Mouse (Mus musculus) small intestine, adult 2 months (tissue): ENCODE measurements around the gene Hjurp. TPM values are rescaled to one million over a fixed set of nuclear protein-coding genes. Genes with fewer than 3 reads are reported as not detected.

Experiments
- H3K27ac ChIP-seq: fragments of 200-500 bp; 2 replicates; pipeline ENCODE4 v1.5.1; 2012; ENCODE audit warnings: low read depth, low read length, control low read depth, inconsistent platforms; ENCODE audit not compliant: insufficient read depth
- H3K27me3 ChIP-seq: fragments of 200-500 bp; 2 replicates; pipeline ENCODE4 v1.6.1; 2012; ENCODE audit warnings: mild to moderate bottlenecking, moderate library complexity, low read length, inconsistent platforms; ENCODE audit not compliant: control insufficient read depth, insufficient read depth
- H3K36me3 ChIP-seq: fragments of 200-500 bp; 2 replicates; pipeline ENCODE4 v1.6.1; 2012; ENCODE audit warnings: mild to moderate bottlenecking, low read length, control low read depth, inconsistent platforms; ENCODE audit not compliant: control insufficient read depth, insufficient read depth
- H3K4me1 ChIP-seq: fragments of 200-500 bp; 2 replicates; pipeline ENCODE4 v1.6.1; 2012; ENCODE audit warnings: low read length, inconsistent platforms, mixed read lengths; ENCODE audit not compliant: control insufficient read depth, insufficient read depth, insufficient read length
- H3K4me3 ChIP-seq: fragments of 200-500 bp; 2 replicates; pipeline ENCODE4 v1.5.1; 2012; ENCODE audit warnings: low read depth, mild to moderate bottlenecking, control low read depth, inconsistent platforms, low read length, moderate library complexity
- CTCF ChIP-seq: fragments of 200-500 bp; IDR thresholded peaks from 2 replicates; pipeline ENCODE4 v1.5.1; 2012; ENCODE audit warnings: low read depth, mild to moderate bottlenecking, control low read depth, inconsistent platforms, low read length, moderate library complexity, mixed read lengths; ENCODE audit not compliant: insufficient replicate concordance, insufficient read length; ENCODE audit errors: extremely low read depth
- POLR2A ChIP-seq: fragments of 200-500 bp; IDR thresholded peaks from 2 replicates; pipeline ENCODE4 v1.6.1; 2012; ENCODE audit warnings: low read depth, mild to moderate bottlenecking, control low read depth, inconsistent platforms, low read length, moderate library complexity
- WGBS: fragments of 180-500 bp; shearing (Covaris S2); methylation state at CpG from one replicate; pipeline ENCODE4 v1.1.7; 2018; 5-methylcytosine and 5-hydroxymethylcytosine counted together
- polyA plus RNA-seq: library from polyadenylated mRNA; depleted of rRNA; stranded (reverse); fragments of >200 nt; gene quantifications from 2 replicates; pipeline ENCODE4 v1.2.3, GENCODE M21; 2012

The Hjurp gene
- polyA plus RNA-seq, 1 experiment = 23.4 TPM

DNA sequence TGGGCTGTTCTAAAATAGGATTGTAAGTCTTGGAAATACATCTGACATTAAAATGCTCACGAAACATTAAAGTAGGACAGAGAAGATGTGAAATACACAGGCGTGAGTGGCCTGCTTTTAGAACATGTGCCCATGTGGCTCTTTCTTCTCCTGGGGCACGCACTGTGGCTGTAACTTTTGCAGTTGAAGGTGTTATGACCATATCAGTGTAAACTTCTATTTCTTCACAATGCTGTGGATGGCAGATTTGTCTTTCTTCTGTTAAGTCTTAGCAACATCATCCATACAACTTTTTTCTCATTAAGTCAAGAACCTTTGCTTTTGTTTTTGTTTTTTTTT, 11.3 kb upstream of the Hjurp start:
- peaks cover 30% of the 10 kb centered on the region for H3K4me1 ChIP-seq
- TF ChIP-seq POLR2A (no peak), CTCF (no peak)
- WGBS = 75% methylated on average over 3 of the region's 3 CpGs
- H3K4me3 ChIP-seq = no peak overlapping the region
- H3K27me3 ChIP-seq = no peaks in the 10 kb centered on the region
- H3K36me3 ChIP-seq = no peaks in the 10 kb centered on the region
- H3K27ac ChIP-seq = peak overlapping the region; percentile 72; the same call in 1 of the 2 replicates

DNA sequence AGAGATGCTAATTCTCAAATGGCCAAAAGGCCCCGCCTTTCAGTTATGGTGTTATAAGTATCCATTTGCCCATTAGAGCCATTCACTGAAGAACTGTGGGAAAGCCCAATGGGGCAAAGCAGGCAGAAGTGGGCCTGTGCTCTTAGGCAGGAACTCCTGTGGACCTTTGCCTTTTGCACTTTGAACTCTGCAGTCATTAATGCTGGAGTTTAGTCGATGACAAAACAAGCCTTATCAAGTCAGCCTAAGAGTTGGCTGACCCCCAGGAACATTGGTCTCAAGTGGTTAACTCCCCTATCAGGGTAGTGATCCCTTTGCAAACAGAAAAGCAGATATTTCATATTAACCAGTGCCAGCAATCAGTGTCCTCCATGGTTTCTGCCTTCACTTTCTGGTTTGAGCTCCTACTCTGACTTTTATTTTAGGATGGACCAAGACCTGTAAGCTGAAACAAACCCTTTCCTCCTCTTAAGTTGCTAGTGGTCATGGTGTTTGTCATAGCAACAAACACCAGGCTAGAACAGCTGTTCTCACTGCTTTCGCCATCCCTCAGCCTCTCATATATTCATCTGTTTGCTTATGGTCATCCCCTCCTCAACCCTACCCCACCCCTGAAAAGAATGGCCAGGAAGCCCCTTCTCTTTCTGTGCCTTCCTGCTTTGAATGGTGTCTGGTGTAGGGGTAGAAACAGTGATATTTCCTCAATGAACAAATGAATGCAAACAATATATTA, 10.8 kb upstream of the Hjurp start:
- WGBS = 17% methylated on average over 3 of the region's 3 CpGs
- no peaks in the 10 kb centered on the region for H3K27me3 ChIP-seq
- peak overlapping the region; percentile 72 for H3K27ac ChIP-seq
- no peak overlapping the region for H3K4me3 ChIP-seq
- H3K4me1 ChIP-seq = peaks cover 31% of the 10 kb centered on the region
- no peaks in the 10 kb centered on the region for H3K36me3 ChIP-seq
- no peak for TF ChIP-seq POLR2A
- no peak for TF ChIP-seq CTCF

DNA sequence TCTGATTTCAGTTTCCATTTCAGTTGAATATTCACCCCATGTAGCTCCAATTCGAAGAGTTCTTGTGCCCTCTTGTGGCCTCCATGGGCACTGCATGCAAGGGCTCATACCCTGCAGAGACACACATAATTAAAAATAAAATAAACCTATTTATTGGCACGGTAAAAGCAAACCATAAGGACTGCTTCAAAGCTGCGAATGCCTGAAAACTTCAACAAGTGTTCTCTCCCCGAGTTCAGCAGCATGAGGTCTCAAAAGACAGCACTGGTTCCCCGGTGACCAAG, 10.2 kb upstream of the Hjurp start:
- H3K36me3 ChIP-seq = no peaks in the 10 kb centered on the region
- H3K4me1 ChIP-seq = peaks cover 31% of the 10 kb centered on the region
- WGBS = 25% methylated on average over 5 of the region's 5 CpGs
- H3K4me3 ChIP-seq = no peak overlapping the region
- H3K27me3 ChIP-seq = no peaks in the 10 kb centered on the region
- H3K27ac ChIP-seq = peak overlapping the region; percentile 62
- TF ChIP-seq POLR2A (no peak), CTCF (no peak)

DNA sequence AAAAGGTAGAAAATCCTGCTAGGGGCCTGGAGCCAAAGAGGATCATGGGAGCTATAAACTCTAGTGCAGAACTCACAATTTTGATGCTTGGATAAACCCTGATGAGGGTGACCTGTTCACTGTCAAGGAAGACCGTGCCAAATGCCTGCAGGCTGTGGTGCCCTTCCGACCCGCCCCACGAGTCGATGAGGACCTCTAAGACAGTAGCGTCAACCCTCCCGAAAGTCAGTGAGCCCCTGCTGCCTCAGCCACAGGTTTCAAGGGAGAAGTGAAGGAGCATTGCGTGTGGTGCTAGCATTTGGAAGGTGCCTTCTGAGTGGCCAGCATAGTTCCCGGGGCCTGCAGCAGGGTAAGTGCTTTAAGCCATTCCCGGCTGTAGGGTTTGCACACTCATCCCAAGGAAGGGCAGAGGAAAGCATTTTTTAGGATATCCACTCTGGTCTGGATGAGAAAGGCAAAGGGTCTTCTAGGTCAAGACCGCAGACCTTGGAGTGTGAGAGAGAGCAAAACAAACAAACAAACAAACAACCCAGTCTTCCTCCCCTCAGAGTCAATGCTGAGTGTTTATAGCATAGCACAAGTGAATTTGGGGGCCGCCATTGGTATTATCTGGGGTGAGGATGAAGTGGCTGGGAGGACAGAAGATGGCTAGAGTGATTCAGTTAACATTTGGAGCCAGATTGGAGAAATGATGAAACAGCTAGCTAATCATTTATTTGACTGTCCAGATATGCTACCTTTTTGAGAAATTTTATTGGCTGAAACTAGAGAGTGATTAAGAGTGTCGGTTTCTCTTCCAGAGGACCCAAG, 9.7 kb upstream of the Hjurp start:
- Histone ChIP-seq H3K27ac (peak overlapping the region; percentile 4; the same call in 1 of the 2 replicates), H3K4me3 (no peak overlapping the region), H3K4me1 (peaks cover 31% of the 10 kb centered on the region), H3K36me3 (no peaks in the 10 kb centered on the region), H3K27me3 (no peaks in the 10 kb centered on the region)
- TF ChIP-seq POLR2A = no peak
- TF ChIP-seq CTCF = no peak
- WGBS = 74% methylated on average over 13 of the region's 13 CpGs

DNA sequence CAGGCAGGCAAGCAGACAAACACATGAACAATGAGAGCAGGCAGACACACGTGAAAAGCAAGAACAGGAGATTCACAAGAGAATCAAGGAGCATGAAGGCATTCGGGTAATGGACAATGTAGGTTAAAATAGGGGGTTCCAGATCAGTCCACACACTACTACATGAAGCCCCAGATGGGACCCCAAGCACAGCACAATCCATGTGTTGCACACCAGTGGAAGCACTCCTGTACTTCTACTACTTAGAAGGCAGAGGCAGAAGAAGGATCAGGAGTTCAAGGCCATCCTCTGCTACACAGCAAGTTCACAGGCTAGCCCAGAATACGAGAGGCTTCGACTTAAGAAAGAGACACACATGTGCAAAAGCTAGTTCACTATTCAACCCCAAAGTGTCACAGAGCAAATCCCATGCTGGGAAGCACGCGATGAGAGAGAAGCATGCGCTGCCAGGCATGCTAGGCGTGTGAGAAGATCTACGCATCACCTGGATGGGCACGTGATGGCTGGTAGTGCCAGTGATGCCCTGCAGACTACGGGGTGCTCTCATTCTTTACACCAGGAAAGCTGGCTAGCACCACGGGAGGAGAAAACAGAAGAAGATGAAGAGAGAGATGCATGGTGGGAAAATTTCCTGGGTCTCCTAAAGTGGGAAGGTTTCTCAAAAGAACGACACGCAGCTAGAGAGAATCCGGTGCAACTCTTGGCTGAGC, 8.9 kb upstream of the Hjurp start:
- no peaks in the 10 kb centered on the region for H3K27me3 ChIP-seq
- H3K27ac ChIP-seq = no peak overlapping the region
- no peaks in the 10 kb centered on the region for H3K36me3 ChIP-seq
- no peak overlapping the region for H3K4me3 ChIP-seq
- peaks cover 31% of the 10 kb centered on the region for H3K4me1 ChIP-seq
- WGBS = 85% methylated on average over 15 of the region's 15 CpGs
- no peak for TF ChIP-seq CTCF
- no peak for TF ChIP-seq POLR2A

DNA sequence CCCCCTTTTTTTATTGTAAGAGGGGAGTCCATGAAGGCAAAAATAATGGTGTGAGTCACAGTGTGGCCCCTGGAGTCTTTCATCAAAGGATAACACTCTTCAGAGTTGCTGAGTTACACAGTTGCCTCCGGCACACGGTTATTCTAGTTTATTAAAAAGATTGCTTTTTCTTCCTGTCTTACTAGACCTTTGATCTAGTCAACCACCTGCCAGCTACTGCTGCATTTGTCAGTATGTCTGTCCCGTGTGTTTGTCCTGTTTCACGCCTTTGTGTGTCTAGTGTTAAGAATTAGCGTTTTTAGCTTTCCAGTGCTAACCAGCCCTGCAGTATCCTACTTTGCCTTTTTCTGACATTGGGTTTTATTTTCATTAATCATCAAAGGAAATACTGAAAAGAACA, 8.2 kb upstream of the Hjurp start:
- H3K4me3 ChIP-seq = no peak overlapping the region
- WGBS = 43% methylated on average over 5 of the region's 5 CpGs
- H3K27me3 ChIP-seq = no peaks in the 10 kb centered on the region
- H3K27ac ChIP-seq = no peak overlapping the region
- H3K36me3 ChIP-seq = no peaks in the 10 kb centered on the region
- TF ChIP-seq POLR2A (no peak), CTCF (no peak)
- H3K4me1 ChIP-seq = peaks cover 31% of the 10 kb centered on the region

DNA sequence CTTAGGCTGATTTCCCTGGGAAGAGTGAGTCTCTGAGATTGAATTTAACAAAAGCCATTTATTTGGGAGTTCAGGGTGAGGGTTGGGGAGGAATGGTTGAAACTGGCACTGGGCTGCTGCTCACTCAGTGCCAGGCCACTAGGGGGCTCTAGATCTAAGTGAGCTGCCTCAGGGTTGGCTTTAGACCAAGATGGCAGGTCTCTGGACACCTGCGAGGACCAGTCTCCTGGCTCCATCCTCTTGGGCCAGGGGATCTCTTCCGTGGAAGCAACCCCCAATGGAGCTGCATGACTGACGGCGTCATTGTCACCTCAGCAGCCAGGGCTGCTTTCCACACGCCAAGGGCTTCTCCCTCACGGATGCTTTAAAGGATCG, 7.5 kb upstream of the Hjurp start:
- no peaks in the 10 kb centered on the region for H3K27me3 ChIP-seq
- H3K36me3 ChIP-seq = no peaks in the 10 kb centered on the region
- H3K4me1 ChIP-seq = peaks cover 36% of the 10 kb centered on the region
- TF ChIP-seq CTCF (no peak), POLR2A (no peak)
- 63% methylated on average over 7 of the region's 7 CpGs for WGBS
- no peak overlapping the region for H3K27ac ChIP-seq
- H3K4me3 ChIP-seq = no peak overlapping the region
